9 mouse cellular contexts compared by ENCODE assay signal in genomic region chr9:119037076-119037730, GRCm38 (mm10). TPM values are rescaled to one million over a fixed set of nuclear protein-coding genes. Genes with fewer than 3 reads are reported as not detected.
DNase-seq lines count a peak whose midpoint lies in the region; ATAC-seq and TF ChIP-seq lines count a peak whose summit lies in the region.
"Had no signal": no experiment of that assay in that cellular context is flagged by ENCODE, and none has a peak within 500 bp of the region (broad histone marks: within the 10 kb centered on the region; RNA-seq: fewer than 3 reads in every experiment).

No protein-coding gene starts in this region.

- TF ChIP-seq CTCF in olfactory bulb, adult 2 months (IDR thresholded peaks at IDR 0.05; ENCODE audit: insufficient read depth, low read depth, low read length) = no peak

- WGBS in hindbrain, embryonic 12.5 days = 79% methylated on average over 15 of the region's 15 CpGs
- 75% methylated on average over 15 of the region's 15 CpGs for WGBS in hindbrain, embryonic 14.5 days
- WGBS in forebrain, embryonic 13.5 days = 51% methylated on average over 15 of the region's 15 CpGs
- WGBS in olfactory bulb, adult 2 months = 32% methylated on average over 15 of the region's 15 CpGs

- TF ChIP-seq POLR2A in olfactory bulb, adult 2 months (IDR thresholded peaks at IDR 0.05; ENCODE audit: insufficient read depth, low read depth, low read length) = no peak

- H3K27ac ChIP-seq in hindbrain, embryonic 12.5 days = 0 out of 2 replicates have a peak overlapping the region, but pooled peaks have one; percentile 40
- H3K27ac ChIP-seq in hindbrain, embryonic 14.5 days = no peak overlapping the region
- H3K27ac ChIP-seq in forebrain, embryonic 13.5 days = peak overlapping the region; percentile 74
- H3K27ac ChIP-seq in olfactory bulb, adult 2 months (ENCODE audit: insufficient read depth, low read depth, low read length) = peak overlapping the region; percentile 79
- H3K27ac ChIP-seq: stomach, postnatal 0 days had no signal

- H3K9me3 ChIP-seq in hindbrain, embryonic 12.5 days (replicated peaks) = no peaks in the 10 kb centered on the region
- no peaks in the 10 kb centered on the region for H3K9me3 ChIP-seq in hindbrain, embryonic 14.5 days (ENCODE audit: control insufficient read depth, low read length)
- H3K9me3 ChIP-seq in forebrain, embryonic 13.5 days (replicated peaks) = no peaks in the 10 kb centered on the region

- H3K4me2 ChIP-seq in hindbrain, embryonic 12.5 days (replicated peaks) = no peak overlapping the region
- H3K4me2 ChIP-seq in hindbrain, embryonic 14.5 days (replicated peaks) = no peak overlapping the region
- H3K4me2 ChIP-seq in forebrain, embryonic 13.5 days = no peak overlapping the region; the same call in 1 of the 2 replicates

- H3K4me3 ChIP-seq in hindbrain, embryonic 12.5 days = no peak overlapping the region
- H3K4me3 ChIP-seq in hindbrain, embryonic 14.5 days (replicated peaks; ENCODE audit: low read length) = no peak overlapping the region
- H3K4me3 ChIP-seq in forebrain, embryonic 13.5 days = no peak overlapping the region
- H3K4me3 ChIP-seq in olfactory bulb, adult 2 months (ENCODE audit: insufficient read depth, low read depth, low read length) = no peak overlapping the region

- H3K4me1 ChIP-seq in hindbrain, embryonic 12.5 days = peaks cover 38% of the 10 kb centered on the region
- peaks cover 33% of the 10 kb centered on the region for H3K4me1 ChIP-seq in hindbrain, embryonic 14.5 days (replicated peaks; ENCODE audit: control insufficient read depth, insufficient read depth, low read length)
- H3K4me1 ChIP-seq in forebrain, embryonic 13.5 days = peaks cover 64% of the 10 kb centered on the region
- peaks cover 58% of the 10 kb centered on the region for H3K4me1 ChIP-seq in olfactory bulb, adult 2 months (ENCODE audit: control insufficient read depth, insufficient read depth, low read length)

- no peaks in the 10 kb centered on the region for H3K27me3 ChIP-seq in hindbrain, embryonic 12.5 days
- no peaks in the 10 kb centered on the region for H3K27me3 ChIP-seq in hindbrain, embryonic 14.5 days (ENCODE audit: control insufficient read depth, insufficient read depth, low read length)
- no peaks in the 10 kb centered on the region for H3K27me3 ChIP-seq in forebrain, embryonic 13.5 days

- no peak overlapping the region for H3K9ac ChIP-seq in hindbrain, embryonic 12.5 days
- no peak overlapping the region for H3K9ac ChIP-seq in hindbrain, embryonic 14.5 days
- no peak overlapping the region for H3K9ac ChIP-seq in forebrain, embryonic 13.5 days

- no peak for ATAC-seq in hindbrain, embryonic 12.5 days (ENCODE audit: low FRiP score)
- ATAC-seq in hindbrain, embryonic 14.5 days (ENCODE audit: low FRiP score) = no peak
- no peak for ATAC-seq in forebrain, embryonic 13.5 days

- intact Hi-C loops in left cerebral cortex, postnatal 10 days (cut with DNase I) = no loop called here

- H3K36me3 ChIP-seq in hindbrain, embryonic 12.5 days = peaks cover 8% of the 10 kb centered on the region; the same call in 1 of the 2 replicates
- peaks cover 13% of the 10 kb centered on the region for H3K36me3 ChIP-seq in hindbrain, embryonic 14.5 days (replicated peaks; ENCODE audit: control insufficient read depth, insufficient read depth)
- peaks cover 18% of the 10 kb centered on the region for H3K36me3 ChIP-seq in forebrain, embryonic 13.5 days (ENCODE audit: poor library complexity, severe bottlenecking)

- no peak for DNase-seq in hindbrain, embryonic 14.5 days (ENCODE audit: low spot score)
- peak; percentile 45 for DNase-seq in right cerebral cortex, adult 18-20 months
- no peak for DNase-seq in right cerebral cortex, postnatal 25 days
- no peak for DNase-seq in layer of hippocampus, adult 9-11 months
- DNase-seq in left cerebral cortex, postnatal 10 days (ENCODE audit: extremely low spot score in 1 of 2, low spot score in 2 of 2) = no peak

RNA-seq across cellular contexts. Expression of gene Vill, which starts 15.4 kb away (rescaled TPM):
- 13.8 and 14.9 TPM in 2 replicates for polyA plus RNA-seq in hindbrain, embryonic 12.5 days (2016; fragmentation: Nextera tagmentation; extraction: Ambion mirVana)
- polyA plus RNA-seq in hindbrain, embryonic 14.5 days (2014; fragmentation: Nextera tagmentation; extraction: Ambion mirVana) = 3.1 and 4.4 TPM in 2 replicates
- 3.9 and 4.3 TPM in 2 replicates for polyA plus RNA-seq in forebrain, embryonic 13.5 days (2015; fragmentation: Nextera tagmentation; extraction: Ambion mirVana)
- not detected in 2 replicates for polyA plus RNA-seq in olfactory bulb, adult 2 months (2012; ENCODE audit: insufficient read depth, insufficient read length, low replicate concordance, missing spikeins)
- total RNA-seq in left cerebral cortex, postnatal 10 days (2021) = 1 to 10 TPM; 4.9 TPM

RNA-seq across cellular contexts. Expression of gene Plcd1, which starts 56.1 kb away (rescaled TPM):
- 33.7 and 35.6 TPM in 2 replicates for polyA plus RNA-seq in hindbrain, embryonic 12.5 days (2016; fragmentation: Nextera tagmentation; extraction: Ambion mirVana)
- polyA plus RNA-seq in hindbrain, embryonic 14.5 days (2014; fragmentation: Nextera tagmentation; extraction: Ambion mirVana) = 15.9 and 16.7 TPM in 2 replicates
- 8.4 and 12.2 TPM in 2 replicates for polyA plus RNA-seq in forebrain, embryonic 13.5 days (2015; fragmentation: Nextera tagmentation; extraction: Ambion mirVana)
- polyA plus RNA-seq in olfactory bulb, adult 2 months (2012; ENCODE audit: insufficient read depth, insufficient read length, low replicate concordance, missing spikeins) = not detected in 2 replicates
- 10 to 100 TPM; 10.1 to 11.9 TPM for total RNA-seq in left cerebral cortex, postnatal 10 days (2021)
